Mouse (Mus musculus): ENCODE measurements around the gene Krt16. TPM values are rescaled to one million over a fixed set of nuclear protein-coding genes. Genes with fewer than 3 reads are reported as not detected.
A peak's percentile ranks its signal among the peaks of the same experiment; 100 is the strongest.

Gene Krt16
- not detected in 2 replicates for polyA plus RNA-seq (2015; fragmentation: Nextera tagmentation; extraction: Ambion mirVana)

DNA sequence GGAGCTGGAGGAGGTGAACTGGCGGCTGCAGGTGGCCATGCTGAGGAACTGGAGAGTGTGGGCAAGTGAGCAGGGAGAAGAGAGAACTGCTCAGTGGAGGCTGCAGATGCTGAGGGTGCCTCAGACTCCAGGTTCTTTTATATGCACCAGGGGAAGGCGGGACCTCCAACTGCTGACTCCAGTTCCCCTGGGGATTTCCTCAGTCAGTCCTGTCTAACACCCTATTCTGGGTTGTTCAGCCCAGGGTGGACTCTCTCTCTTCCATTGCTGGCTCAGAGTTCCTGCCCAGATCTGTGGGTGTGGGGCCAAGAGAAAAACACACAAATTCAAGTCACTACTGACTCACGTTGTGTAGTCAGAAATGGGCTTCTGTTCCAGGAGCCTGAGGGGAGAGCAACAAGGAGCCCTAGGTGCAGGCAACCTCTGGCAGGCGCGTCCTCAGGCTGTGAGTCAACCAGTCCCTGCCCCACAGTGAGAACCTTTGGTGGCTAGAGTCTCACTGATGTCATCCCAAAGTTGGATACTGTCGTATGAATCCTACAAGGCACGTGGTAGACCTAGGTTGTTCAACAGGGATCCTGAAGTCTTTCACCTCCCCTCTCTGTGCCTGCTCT, at the start of gene Krt16:
Gene Krt16, minus strand, starts transcription at position 51 of the 614 bp plus-strand sequence.
- H3K9ac ChIP-seq, result no peak within 1 kb of the TSS
- 84% methylated on average over 7 of the region's 7 CpGs for WGBS
- H3K4me2 ChIP-seq, result no peak within 1 kb of the TSS
- no peaks in the 10 kb centered on the region for H3K4me1 ChIP-seq (replicated peaks)
- no peaks in the 10 kb centered on the region for H3K27me3 ChIP-seq
- no peaks in the 10 kb centered on the region for H3K9me3 ChIP-seq
- H3K4me3 ChIP-seq, result no peak within 1 kb of the TSS
- H3K27ac ChIP-seq, result no peak within 1 kb of the TSS
- no peaks in the 10 kb centered on the region for H3K36me3 ChIP-seq
- ATAC-seq (ENCODE audit: low FRiP score), result no peak

DNA sequence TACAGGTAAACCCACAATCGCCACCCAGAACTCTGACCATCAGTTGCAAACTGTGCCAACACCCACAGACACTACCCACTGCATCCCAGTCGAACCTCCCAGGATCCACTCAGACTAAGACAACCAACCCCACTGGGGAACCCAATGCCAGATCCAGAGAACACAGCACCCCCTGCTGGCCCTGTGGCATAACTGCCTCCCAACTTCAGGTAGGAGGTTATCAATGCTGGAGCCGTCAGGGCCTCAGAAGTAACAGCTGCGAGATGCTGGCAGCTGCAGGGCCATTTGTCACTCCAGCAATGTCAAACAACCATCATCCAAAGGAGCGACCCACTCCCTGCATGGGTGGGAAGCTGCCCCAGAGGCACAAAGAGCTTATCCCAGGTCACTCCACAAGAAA, 49.1 kb upstream of the Krt16 start:
- no peak for ATAC-seq (ENCODE audit: low FRiP score)
- peak overlapping the region; percentile 44 for H3K4me2 ChIP-seq
- peak overlapping the region; percentile 7; the same call in 1 of the 2 replicates for H3K4me3 ChIP-seq
- 37% methylated on average over 5 of the region's 5 CpGs for WGBS
- no peak overlapping the region; the same call in 1 of the 2 replicates for H3K9ac ChIP-seq
- peaks cover 11% of the 10 kb centered on the region; the same call in 1 of the 2 replicates for H3K4me1 ChIP-seq (replicated peaks)
- H3K27ac ChIP-seq, result no peak overlapping the region
- no peaks in the 10 kb centered on the region for H3K36me3 ChIP-seq
- H3K27me3 ChIP-seq, result 0 out of 2 replicates have a peak, but pooled peaks cover 7% of the 10 kb centered on the region
- H3K9me3 ChIP-seq, result no peaks in the 10 kb centered on the region

GRCm38 (mm10) chr11:100295308-100295707, 46.6 kb upstream of the Krt16 start:
- 0 out of 2 replicates have a peak, but pooled peaks cover 7% of the 10 kb centered on the region for H3K27me3 ChIP-seq
- 5% methylated on average over 10 of the region's 10 CpGs for WGBS
- ATAC-seq (ENCODE audit: low FRiP score), result 0 out of 2 replicates have a peak, but pooled peaks have one; percentile 4

DNA sequence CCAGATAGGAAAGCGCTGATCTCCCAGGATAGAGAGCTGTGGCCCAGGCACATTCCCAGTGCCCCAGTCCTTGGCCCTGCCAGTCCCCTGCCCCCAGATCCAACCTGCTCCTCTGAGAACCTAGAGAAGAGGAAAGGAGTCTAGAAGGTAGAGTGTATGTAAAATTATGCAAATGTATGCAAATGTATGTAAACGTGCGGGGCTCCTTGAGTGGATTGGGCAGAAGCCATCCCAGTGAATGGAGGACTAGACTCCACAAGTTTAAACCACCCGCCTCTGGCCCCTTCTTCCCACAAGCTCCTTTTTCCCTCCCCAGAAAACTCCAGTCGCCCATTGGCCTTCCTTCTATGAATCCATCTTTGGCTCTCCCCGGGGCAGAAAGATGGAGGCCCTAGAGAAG, 44.2 kb upstream of the Krt16 start:
- Histone ChIP-seq H3K9ac (no peak overlapping the region), H3K9me3 (no peaks in the 10 kb centered on the region), H3K27ac (no peak overlapping the region), H3K4me2 (no peak overlapping the region), H3K27me3 (0 out of 2 replicates have a peak, but pooled peaks cover 7% of the 10 kb centered on the region), H3K4me1 (replicated peaks) (peaks cover 9% of the 10 kb centered on the region; the same call in 1 of the 2 replicates), H3K4me3 (no peak overlapping the region), H3K36me3 (no peaks in the 10 kb centered on the region)
- ATAC-seq (ENCODE audit: low FRiP score), result no peak
- 38% methylated on average over 6 of the region's 6 CpGs for WGBS

More at GRCm38 (mm10) chr11:100295308-100295707, 46.6 kb upstream of the Krt16 start:
- peaks cover 12% of the 10 kb centered on the region; the same call in 1 of the 2 replicates for H3K4me1 ChIP-seq (replicated peaks)
- H3K9ac ChIP-seq, result no peak overlapping the region
- H3K9me3 ChIP-seq, result no peaks in the 10 kb centered on the region
- H3K4me3 ChIP-seq, result no peak overlapping the region
- H3K4me2 ChIP-seq, result peak overlapping the region; percentile 29; the same call in 1 of the 2 replicates
- H3K36me3 ChIP-seq, result no peaks in the 10 kb centered on the region
- no peak overlapping the region for H3K27ac ChIP-seq

DNA sequence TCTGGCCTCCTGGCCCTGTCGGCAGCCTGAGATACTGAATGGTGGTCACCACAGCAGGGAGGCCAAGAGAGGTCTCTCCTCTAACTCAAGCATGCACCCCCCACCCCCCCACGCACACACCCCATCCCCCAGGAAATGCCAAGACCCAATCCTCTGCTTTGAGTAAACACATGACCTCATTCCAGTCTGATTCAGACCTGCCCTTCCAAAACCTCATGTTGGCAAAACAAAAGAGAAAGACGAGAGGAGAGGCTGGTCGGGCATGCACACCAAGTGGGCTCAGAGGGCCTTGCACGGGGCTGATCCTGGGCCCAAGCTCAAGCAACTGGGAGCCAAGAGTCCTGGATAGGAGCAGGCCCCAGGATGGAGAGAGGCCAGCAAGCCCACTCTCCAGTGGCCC, 41.5 kb upstream of the Krt16 start:
- Histone ChIP-seq H3K36me3 (no peaks in the 10 kb centered on the region), H3K9ac (peak overlapping the region; percentile 39; the same call in 1 of the 2 replicates), H3K4me3 (no peak overlapping the region), H3K4me1 (replicated peaks) (peaks cover 14% of the 10 kb centered on the region; the same call in 1 of the 2 replicates), H3K27ac (no peak overlapping the region), H3K4me2 (no peak overlapping the region), H3K9me3 (no peaks in the 10 kb centered on the region), H3K27me3 (no peaks in the 10 kb centered on the region)
- ATAC-seq (ENCODE audit: low FRiP score), result no peak
- 52% methylated on average over 5 of the region's 5 CpGs for WGBS

GRCm38 (mm10) chr11:100288942-100289341, 40.2 kb upstream of the Krt16 start:
- Histone ChIP-seq H3K4me2 (no peak overlapping the region), H3K9ac (no peak overlapping the region), H3K36me3 (no peaks in the 10 kb centered on the region), H3K27ac (no peak overlapping the region), H3K4me1 (replicated peaks) (peaks cover 14% of the 10 kb centered on the region; the same call in 1 of the 2 replicates), H3K27me3 (no peaks in the 10 kb centered on the region), H3K9me3 (no peaks in the 10 kb centered on the region), H3K4me3 (no peak overlapping the region)
- ATAC-seq (ENCODE audit: low FRiP score), result no peak
- 85% methylated on average over 6 of the region's 6 CpGs for WGBS

DNA sequence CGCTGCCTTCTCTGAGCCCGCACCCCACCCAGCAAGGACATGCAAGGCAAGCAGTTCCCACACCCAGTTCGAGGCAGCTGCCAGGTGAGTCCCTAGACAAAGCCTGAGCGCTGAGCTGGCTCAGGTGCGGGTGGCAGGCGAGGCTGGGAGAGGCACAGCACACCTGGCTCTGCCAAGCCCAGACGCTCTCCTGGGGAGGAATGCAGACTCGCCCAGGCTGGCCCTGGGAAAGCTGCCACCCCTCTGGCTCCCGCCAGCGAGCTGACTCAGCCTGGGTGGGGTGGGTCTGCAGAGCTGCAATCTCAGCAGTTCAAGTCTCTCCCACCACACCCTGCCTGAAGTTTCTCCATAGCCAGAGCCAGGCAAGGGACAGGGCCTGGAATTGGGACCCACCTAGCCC, 38.3 kb upstream of the Krt16 start:
- no peaks in the 10 kb centered on the region for H3K36me3 ChIP-seq
- WGBS, result 37% methylated on average over 10 of the region's 10 CpGs

DNA sequence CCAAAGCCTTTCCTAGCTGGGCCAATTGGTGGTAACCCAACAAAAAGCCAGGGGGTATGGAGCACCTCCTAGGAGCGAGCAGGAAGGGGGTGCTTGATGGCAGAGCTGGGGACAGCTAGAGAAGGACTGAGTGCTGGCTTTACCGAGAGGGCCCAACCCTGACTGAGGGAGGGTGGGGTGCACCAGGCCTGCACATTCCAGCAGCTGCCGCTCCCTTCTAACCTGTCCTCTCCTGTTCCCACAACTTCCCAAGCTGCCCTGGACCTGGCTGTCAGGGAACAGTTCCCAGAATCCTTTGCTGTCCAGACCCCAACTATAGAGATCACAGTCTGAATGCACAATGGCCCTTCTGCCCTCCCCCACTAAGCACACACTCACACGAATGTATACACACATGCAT, 36.3 kb upstream of the Krt16 start:
- Histone ChIP-seq H3K4me1 (replicated peaks) (peaks cover 6% of the 10 kb centered on the region; the same call in 1 of the 2 replicates), H3K36me3 (no peaks in the 10 kb centered on the region), H3K9me3 (no peaks in the 10 kb centered on the region), H3K27me3 (no peaks in the 10 kb centered on the region), H3K4me2 (no peak overlapping the region), H3K4me3 (no peak overlapping the region), H3K9ac (no peak overlapping the region), H3K27ac (no peak overlapping the region)
- no peak for ATAC-seq (ENCODE audit: low FRiP score)
- 82% methylated on average over 4 of the region's 4 CpGs for WGBS

More for the DNA sequence above, 38.3 kb upstream of the Krt16 start:
- Histone ChIP-seq H3K27ac (no peak overlapping the region), H3K4me1 (replicated peaks) (peaks cover 6% of the 10 kb centered on the region; the same call in 1 of the 2 replicates), H3K9me3 (no peaks in the 10 kb centered on the region), H3K27me3 (no peaks in the 10 kb centered on the region), H3K4me3 (no peak overlapping the region), H3K9ac (no peak overlapping the region), H3K4me2 (no peak overlapping the region)
- ATAC-seq (ENCODE audit: low FRiP score), result no peak

DNA sequence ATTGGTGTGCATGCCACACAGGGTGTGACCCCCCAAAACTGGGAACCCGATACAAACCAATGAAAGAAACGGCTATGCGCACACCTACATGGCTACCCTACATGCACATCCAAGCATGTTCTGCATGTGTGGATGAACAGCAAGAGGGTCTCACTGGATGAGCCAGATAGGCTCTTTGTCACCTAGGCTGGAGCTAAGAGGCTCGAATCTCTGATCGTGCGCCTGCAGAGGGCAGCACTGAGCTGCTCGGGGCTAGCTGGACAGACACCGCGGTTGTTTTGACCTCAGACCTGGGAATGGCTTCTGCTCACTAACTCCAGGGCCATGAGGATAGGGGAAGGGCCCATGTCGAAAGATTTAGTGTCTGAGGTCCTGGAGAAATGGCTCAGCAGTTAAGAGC, 33.8 kb upstream of the Krt16 start:
- Histone ChIP-seq H3K4me2 (no peak overlapping the region), H3K4me3 (no peak overlapping the region), H3K9ac (no peak overlapping the region), H3K9me3 (no peaks in the 10 kb centered on the region), H3K4me1 (replicated peaks) (peaks cover 6% of the 10 kb centered on the region; the same call in 1 of the 2 replicates), H3K36me3 (no peaks in the 10 kb centered on the region), H3K27ac (no peak overlapping the region), H3K27me3 (no peaks in the 10 kb centered on the region)
- 25% methylated on average over 10 of the region's 10 CpGs for WGBS
- peak; percentile 49; the same call in 1 of the 2 replicates for ATAC-seq (ENCODE audit: low FRiP score)

DNA sequence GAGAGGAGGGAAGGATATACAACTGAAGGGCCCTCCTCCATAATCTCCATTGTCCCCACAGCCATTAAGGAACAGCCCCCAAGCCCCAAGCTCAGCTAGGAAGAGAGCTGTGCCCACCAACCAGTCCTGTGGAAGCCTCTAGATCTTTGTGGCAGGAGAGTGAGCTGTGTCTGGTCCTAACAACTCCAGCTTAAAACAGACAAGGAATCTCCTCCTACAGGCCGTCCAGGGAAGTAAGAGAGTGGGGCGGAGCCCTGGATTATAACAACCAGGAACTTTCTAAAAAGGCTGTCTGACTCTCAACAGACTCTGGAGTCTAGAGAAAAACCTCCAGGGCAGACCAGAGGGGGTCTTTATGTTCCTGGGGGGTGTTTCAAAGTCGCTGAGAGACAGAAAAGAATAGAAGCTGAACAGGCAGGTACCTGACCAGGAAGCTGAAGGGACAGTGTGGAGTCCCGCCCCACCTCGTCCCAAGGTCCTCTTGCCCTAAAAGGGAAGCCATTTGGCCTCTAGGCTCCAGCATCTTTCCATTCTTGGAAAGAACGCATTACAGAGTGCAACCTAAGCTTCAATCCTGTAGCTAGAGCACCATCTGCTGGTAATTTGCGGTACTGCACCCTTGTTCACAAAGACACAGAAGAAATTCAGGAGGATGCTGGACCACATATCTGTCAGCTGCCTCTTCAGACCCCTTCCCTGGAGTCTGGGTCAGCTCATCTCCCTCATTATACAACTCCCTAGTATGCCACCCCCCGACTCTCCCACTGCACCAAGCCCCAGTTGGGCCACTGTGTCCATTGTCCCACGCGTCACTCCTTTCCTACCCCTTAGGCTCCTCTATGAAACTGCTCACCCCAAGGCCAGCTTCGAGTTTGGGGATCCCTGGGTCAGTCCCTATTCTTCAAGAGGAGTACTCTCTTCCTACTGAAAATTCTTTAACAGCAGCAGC, 33.2 kb upstream of the Krt16 start:
- H3K36me3 ChIP-seq, result no peaks in the 10 kb centered on the region
- no peak overlapping the region for H3K4me2 ChIP-seq
- no peaks in the 10 kb centered on the region for H3K27me3 ChIP-seq
- no peak overlapping the region for H3K4me3 ChIP-seq
- H3K4me1 ChIP-seq (replicated peaks), result peaks cover 3% of the 10 kb centered on the region; the same call in 1 of the 2 replicates
- peak; percentile 70 for ATAC-seq (ENCODE audit: low FRiP score)
- H3K9me3 ChIP-seq, result no peaks in the 10 kb centered on the region
- no peak overlapping the region for H3K27ac ChIP-seq
- WGBS, result 22% methylated on average over 11 of the region's 11 CpGs
- no peak overlapping the region for H3K9ac ChIP-seq

- Histone ChIP-seq H3K9me3 (no peaks in the 10 kb centered on the region), H3K4me3 (no peak overlapping the region), H3K36me3 (no peaks in the 10 kb centered on the region), H3K4me1 (replicated peaks) (no peaks in the 10 kb centered on the region), H3K4me2 (no peak overlapping the region), H3K27ac (no peak overlapping the region), H3K9ac (no peak overlapping the region), H3K27me3 (no peaks in the 10 kb centered on the region)
- WGBS, result 57% methylated on average over 5 of the region's 5 CpGs
- ATAC-seq (ENCODE audit: low FRiP score), result no peak
Observed at GRCm38 (mm10) chr11:100278759-100279158, 30.1 kb upstream of the Krt16 start.

Measured in hindbrain, embryonic 13.5 days (tissue).